Mouse (Mus musculus) right cerebral cortex, postnatal 4 days (tissue): ENCODE data around the gene H2afx.
A peak's percentile ranks its signal among the peaks of the same experiment; 100 is the strongest.
"Not testable (repeated sequence)": the region's sequence is repeated elsewhere in the genome, so short reads cannot be mapped to it uniquely, and the experiment has no call there.

ENCODE experiments used
- DNase-seq: peaks from one replicate; pipeline ENCODE4 v3.0.0-alpha.2; 2022

The H2afx gene

GRCm38 (mm10) chr9:44319105-44319886, 15.2 kb upstream of the H2afx start:
- peak; percentile 47 for DNase-seq

DNA sequence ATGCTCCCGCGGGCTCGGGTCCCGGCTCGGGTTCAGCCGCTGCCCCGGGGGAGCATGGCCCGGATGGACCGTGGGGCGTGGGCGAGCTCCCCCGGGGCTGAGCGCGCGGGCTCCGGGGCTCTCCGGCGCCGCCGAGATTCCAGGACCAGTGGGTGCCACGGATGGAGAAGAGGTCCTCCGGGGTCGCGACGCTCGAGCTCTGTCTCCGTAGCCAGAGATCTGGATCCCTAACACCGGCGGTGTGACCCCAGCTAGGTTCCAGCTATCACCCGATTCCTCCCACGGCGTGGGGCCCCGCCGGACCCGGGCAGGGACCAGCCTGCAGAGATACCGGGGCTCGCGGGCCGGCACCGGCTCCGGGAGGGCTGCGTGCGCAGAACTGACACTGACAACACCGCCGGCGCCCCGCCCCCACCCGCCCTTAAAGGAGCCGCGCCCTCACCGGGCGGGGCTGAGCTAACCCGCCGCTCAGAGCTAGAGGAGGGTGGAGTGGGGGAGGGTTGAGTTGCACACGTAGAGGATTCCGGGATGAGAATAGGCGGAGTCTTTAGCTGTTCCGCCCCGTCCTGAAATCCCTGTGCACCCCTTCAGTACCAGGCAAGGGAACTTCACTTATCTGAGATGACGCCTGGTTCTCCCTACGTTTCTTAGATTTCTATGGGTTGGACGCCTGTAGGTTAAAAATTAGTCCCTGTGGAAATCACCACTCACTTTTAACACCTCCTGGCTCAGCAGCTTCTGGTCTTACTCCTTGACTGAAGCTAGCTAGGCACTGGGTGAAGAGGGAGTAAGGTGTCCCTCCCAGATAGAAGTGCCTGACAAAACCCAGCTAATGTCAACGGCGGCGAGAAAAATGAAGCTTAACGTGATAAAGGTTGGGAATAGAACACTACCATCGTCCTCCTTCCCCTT, 14.4 kb upstream of the H2afx start, which contains the start of gene C2cd2l:
TSS of gene C2cd2l (minus strand) at position 399 of the 912 bp plus-strand sequence.
- DNase-seq, result peak; percentile 86

- no peak for DNase-seq
Measured at GRCm38 (mm10) chr9:44320799-44321133, 13.7 kb upstream of the H2afx start.

- not testable (repeated sequence) for DNase-seq
Measured at GRCm38 (mm10) chr9:44323656-44324055, 10.8 kb upstream of the H2afx start.

GRCm38 (mm10) chr9:44324147-44324546, 10.3 kb upstream of the H2afx start:
- DNase-seq, result no peak

DNA sequence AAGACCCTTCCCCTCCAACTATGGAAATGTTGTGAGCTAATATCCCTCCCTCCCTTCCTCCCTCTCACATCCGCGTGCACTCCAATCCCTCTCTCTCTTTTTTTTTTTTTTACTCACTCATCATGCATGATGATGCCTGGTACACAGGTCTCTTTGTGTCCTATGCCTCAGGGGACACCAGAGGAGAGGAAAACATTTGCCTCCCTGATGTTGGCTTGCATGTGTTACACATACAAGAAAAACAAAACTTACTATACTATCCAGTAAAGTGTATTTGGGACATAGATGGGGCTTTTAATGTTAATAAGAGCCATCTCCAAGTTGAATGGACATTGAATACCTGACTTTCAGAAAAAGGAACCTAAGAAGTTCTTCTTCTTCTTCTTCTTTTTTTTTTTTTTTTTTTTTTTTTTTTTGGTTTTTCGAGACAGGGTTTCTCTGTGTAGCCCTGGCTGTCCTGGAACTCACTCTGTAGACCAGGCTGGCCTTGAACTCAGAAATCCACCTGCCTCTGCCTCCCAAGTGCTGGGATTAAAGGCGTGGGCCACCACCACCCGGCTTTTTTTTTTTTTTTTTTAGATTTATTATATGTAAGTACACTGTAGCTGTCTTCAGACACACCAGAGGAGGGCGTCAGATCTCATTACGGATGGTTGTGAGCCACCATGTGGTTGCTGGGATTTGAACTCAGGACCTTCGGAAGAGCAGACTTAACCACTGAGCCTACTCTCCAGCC, 9.3 kb upstream of the H2afx start:
- DNase-seq, result not testable (repeated sequence)

DNA sequence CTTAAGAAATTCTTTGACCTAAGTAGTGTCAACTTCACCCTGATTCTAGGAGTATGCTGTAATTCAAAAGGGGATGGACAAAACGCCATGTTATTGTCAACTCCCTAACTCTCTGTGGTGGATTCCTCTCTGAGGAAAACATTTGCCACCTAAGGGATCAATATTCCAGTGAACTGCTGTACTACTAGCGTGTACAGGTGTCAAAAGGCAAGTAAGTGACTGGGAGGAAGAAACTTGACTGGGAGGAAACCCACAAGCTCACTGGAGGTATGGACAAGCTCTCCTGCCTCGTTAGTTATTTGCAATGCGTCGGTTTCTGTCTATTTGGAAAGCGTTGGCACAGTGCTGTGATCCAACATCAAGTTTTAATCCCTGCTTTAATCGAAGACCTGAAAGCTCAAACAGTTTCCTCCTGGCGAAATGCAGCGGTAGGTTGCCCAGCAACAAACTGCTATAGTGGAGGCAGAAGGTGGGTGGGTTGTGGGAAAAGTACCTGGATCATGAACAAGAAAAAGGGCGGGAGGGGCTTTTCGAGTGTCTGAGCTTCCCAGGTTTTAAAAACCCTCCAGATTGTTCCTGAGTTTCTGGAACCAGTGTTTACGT, 8.6 kb upstream of the H2afx start, which contains the start of gene Dpagt1:
TSS of gene Dpagt1 (plus strand) at position 252 of the 603 bp plus-strand sequence.
- DNase-seq, result no peak

DNA sequence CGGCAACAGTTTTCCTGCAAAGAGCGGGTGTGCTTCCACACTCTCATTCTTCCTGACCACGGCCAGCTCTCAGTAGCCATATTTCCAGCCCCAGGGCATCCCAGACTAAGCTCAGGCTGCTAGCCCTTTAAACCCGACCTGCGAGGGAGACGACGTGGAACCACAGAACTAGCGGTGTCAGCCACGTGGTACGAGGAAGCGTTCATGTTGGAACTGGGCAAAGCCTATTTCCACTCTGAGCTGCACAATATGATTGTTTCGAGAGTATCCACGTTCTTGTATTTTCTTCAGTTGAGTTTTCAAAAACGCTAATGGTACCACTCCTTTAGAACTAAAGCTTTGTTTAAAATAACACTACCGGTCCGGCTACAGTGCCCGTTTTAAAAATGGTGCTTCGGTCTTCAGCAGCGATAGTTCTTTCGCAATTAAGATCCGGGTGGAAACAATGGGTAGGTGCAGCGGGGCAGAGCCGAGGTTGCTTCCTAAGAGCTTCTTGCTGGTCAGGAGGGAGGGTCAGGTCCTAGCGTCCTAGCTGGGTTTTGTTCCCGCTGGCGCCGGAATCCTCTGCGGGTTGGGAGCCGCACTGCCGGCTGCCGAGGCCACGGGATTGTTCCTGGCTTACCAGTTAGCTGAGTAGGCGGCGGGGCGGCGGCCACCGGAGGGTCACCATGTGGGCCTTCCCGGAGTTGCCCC, 8.0 kb upstream of the H2afx start:
- peak; percentile 70 for DNase-seq

GRCm38 (mm10) chr9:44327064-44327711, 7.3 kb upstream of the H2afx start:
- no peak for DNase-seq

GRCm38 (mm10) chr9:44327926-44328325, 6.6 kb upstream of the H2afx start:
- no peak for DNase-seq

DNA sequence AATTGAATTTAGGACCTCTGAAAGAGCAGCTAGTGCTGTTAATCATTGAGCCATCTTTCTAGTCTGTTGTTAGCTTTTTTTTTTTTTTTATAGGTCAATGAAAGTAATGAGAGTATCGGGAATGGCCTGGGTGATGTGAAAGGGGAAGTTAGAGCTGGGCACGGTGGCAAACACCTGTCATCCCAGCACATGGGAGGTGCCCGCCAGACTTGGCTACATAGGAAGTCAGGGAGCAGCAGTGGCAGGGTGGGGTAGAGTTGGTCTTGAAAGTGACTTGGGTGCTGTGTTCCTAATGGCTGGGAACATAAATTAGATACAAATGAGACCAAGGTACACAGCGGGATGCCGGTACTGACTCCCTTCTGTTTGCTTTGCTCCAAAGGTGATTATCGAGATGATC, 3.8 kb upstream of the H2afx start:
- DNase-seq, result no peak

GRCm38 (mm10) chr9:44332918-44333638, 1.4 kb upstream of the H2afx start:
- no peak for DNase-seq

GRCm38 (mm10) chr9:44335331-44336092, 1.0 kb downstream of the H2afx start:
- DNase-seq, result no peak

- no peak for DNase-seq
Measured at GRCm38 (mm10) chr9:44336093-44336406, 1.6 kb downstream of the H2afx start.

DNA sequence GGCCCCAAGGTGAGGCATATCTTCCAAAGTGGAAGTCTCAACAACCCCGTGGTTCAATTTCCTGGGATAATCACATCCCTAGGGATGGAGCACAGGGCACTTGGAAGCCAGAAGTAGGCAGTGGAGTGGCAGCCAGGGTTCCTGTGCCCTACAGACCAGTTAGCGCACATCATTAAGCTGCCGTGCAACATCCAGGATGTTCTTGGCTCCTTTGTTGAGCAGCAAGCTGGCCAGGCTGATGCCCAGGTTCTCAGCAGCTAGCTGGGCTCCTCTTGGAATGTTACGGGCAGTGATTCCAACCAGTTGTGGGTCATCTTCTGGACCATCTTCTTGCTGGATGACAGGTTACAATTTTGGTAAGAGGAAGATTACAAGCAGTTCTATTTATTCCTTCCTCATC, 2.0 kb downstream of the H2afx start:
- DNase-seq, result not testable (repeated sequence)

- DNase-seq, result no peak
Measured at GRCm38 (mm10) chr9:44336964-44337363, 2.5 kb downstream of the H2afx start.

DNA sequence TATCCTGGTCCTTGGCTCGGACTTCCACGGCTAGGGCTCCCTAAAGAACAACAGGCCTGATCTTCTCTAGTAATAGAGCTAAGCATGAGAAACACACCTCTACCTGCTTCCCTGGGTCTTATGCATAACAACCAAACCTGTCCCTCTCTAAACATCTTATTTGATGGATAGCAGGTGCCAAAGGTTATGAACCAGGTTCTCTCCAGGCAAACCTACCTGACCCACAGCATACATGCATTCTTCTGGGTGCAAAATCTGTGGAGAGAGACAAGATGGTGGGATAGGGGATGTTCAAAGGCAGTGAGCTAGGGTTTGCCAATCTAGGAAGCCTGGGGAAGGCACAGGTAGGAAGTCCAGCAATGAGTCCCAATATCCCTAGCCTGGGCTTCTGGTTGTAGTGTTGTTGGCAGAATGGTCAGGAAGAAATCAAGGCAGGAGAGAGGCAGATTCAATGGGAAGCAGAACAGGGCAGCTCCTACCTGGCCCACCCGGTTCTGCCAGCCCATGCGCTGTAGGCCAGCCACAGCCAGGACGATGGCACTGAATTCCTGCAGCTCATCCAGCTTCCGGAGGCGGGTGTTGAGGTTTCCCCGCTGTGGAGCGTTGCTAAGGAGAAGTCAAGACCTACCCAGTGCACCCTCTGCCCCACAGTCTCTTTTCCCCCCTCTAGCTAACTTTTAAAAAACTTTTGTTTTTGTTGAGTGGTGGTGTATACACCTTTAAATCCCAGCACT, 3.1 kb downstream of the H2afx start:
- no peak for DNase-seq

GRCm38 (mm10) chr9:44338574-44338973, 4.1 kb downstream of the H2afx start:
- no peak for DNase-seq

- no peak for DNase-seq
Measured at GRCm38 (mm10) chr9:44341487-44341886, 7.0 kb downstream of the H2afx start.
